Mouse (Mus musculus): ENCODE data around the gene 2300003K06Rik.
"Not testable (repeated sequence)": the region's sequence is repeated elsewhere in the genome, so short reads cannot be mapped to it uniquely, and the experiment has no call there.

The 2300003K06Rik gene
- long read RNA-seq, experiment 1, result 0 reads
- long read RNA-seq, experiment 2, result 0 reads

DNA sequence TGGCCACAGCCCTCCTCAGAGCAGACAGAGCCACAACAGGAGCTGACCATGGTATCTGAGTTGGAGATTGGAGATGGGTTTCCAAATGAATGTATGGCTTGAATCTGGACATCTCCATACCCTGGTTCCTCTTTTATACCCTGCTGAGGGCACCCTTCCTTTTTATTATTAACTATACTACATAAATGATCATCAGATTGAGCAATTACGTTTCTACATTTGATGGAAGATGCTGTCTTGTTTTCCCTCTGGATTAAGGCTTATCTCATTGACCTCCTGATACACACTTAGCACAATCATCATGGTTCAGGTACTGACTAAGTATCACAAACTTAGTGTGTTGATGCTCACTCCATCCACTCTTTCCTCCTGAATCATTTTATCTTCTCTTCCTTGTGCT, at the start of gene 2300003K06Rik:
Gene 2300003K06Rik, minus strand, starts transcription at position 101 of the 400 bp plus-strand sequence.
- intact Hi-C loops (cut with DNase I), result no loop called here

DNA sequence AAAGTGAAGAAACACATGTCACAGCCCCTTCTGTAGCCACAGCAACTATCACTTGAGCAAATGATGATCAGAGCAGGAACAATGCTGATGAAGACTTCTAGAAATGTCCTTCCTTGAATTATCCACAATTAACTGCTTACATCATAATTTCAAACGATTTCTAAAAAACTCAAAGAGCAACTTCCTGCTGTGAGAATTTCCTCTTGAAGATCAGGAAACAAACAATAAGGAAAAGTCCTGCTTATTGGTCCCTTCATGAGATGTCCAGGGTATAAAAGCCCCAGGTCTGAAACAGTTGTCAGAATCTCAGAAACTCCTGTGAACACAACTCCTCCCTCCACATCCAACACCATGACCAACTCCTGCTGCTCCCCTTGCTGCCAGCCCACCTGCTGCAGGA, 41.0 kb upstream of the 2300003K06Rik start, which contains the start of gene Gm11567:
Gene Gm11567, plus strand, starts transcription at position 301 of the 400 bp plus-strand sequence.
- intact Hi-C loops (cut with DNase I), result not testable (repeated sequence)

DNA sequence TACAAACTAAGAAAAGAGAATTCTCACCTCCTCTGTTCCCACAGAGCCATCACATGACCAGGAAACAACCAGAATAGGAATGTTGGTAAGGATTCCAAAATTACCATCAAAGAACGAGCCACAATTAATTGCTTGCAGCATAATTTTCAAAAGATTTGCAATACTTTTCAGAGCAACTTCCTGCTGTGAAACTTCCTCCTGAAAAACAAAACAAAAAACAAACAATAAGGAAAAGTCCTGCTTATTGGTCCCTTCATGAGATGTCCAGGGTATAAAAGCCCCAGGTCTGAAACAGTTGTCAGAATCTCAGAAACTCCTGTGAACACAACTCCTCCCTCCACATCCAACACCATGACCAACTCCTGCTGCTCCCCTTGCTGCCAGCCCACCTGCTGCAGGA, 35.2 kb upstream of the 2300003K06Rik start, which contains the start of gene Krtap9-1:
Gene Krtap9-1, plus strand, starts transcription at position 301 of the 400 bp plus-strand sequence.
- intact Hi-C loops (cut with DNase I), result not testable (repeated sequence)

DNA sequence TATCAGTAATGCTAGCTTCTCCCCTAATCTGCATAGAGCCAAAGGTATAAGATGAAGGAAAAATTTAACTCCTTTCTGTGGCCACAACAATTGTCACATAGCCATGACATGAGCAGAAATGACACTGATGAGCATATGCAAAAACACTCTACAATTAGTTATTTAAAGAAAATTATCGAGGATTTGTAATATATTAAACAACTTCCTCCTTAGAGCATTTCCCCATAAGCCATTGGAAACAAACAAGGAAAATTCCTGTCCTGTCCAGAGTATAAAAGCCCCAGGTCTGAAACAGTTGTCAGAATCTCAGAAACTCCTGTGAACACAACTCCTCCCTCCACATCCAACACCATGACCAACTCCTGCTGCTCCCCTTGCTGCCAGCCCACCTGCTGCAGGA, 26.3 kb upstream of the 2300003K06Rik start, which contains the start of gene Gm11559:
Gene Gm11559, plus strand, starts transcription at position 301 of the 400 bp plus-strand sequence.
- intact Hi-C loops (cut with DNase I), result not testable (repeated sequence)

DNA sequence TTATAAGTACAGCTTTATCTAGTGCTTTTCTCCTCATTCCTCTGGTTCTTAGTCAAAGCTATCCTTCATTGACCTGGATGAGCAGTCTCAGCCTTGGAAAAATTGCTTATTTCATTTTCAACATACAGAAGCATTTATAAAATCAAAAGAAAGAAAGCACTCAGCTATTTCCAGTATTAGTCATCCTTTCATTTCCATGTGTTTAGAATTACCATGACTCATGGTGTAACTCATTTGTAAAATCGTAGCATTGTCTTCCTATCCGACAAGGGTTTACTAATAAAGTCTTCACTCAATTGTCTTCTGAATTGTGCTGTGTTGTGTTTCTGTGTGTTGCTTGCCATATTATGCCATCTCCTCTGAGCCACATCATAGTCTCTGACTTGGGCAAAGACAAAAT, 20.9 kb upstream of the 2300003K06Rik start:
- intact Hi-C loops (cut with DNase I), result no loop called here

DNA sequence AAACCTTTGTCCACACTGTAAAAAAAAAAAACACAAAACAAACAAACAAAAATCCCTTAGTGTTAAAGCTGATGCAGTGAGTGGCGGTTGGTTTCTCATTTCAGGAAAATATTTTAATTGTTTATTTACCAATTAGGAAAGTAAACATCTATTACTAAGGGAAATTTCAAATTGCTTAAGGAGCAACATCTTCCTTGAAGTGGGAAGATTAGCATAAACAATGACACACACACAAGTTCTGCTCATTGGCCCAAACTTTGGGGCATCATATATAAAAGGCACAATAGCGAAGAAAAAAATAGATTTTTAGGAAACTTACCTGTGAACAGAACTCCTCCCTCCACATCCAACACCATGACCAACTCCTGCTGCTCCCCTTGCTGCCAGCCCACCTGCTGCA, 19.8 kb upstream of the 2300003K06Rik start, which contains the start of gene Gm11568:
Gene Gm11568, plus strand, starts transcription at position 301 of the 400 bp plus-strand sequence.
- intact Hi-C loops (cut with DNase I), result no loop called here

DNA sequence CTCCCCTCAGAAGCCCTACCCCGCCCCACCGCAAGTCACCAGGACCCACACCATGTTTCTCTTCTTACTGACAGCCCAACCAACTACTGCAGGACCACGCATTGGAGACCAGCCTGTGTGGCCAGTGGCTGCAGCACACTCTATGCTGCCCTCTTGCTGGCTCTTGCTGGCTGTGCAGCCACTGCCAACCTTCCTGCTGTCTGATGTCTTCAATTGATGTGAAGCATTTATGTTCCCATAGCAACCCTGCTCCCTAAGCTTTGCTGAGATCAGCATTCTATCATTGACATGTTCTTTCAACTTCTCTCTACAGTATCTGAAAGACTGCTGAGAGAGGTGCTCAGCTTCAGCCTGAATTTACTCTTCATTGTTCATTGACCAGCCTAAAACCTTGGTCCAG, 16.3 kb upstream of the 2300003K06Rik start:
- intact Hi-C loops (cut with DNase I), result no loop called here

DNA sequence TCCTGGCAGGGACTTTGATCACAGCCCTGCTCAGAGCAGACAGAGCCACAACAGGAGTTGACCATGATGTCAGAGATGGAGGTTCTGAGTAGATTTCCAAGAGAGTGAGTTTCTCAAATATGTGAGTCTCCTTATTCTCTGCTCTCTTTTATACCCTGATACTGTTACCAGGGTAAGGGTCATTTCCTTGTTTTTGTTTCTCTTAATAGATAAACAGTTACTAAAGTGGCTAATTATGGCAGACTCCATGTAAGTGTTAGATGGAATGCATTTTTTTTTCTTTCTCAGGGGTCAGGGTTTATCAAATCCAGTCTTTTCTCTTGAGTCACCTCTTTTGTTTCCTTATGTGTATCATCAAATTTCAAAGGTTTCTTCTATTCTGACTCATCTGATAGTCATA, 13.6 kb upstream of the 2300003K06Rik start, which contains the start of gene Krtap4-16:
Gene Krtap4-16, minus strand, starts transcription at position 101 of the 400 bp plus-strand sequence.
- intact Hi-C loops (cut with DNase I), result no loop called here

DNA sequence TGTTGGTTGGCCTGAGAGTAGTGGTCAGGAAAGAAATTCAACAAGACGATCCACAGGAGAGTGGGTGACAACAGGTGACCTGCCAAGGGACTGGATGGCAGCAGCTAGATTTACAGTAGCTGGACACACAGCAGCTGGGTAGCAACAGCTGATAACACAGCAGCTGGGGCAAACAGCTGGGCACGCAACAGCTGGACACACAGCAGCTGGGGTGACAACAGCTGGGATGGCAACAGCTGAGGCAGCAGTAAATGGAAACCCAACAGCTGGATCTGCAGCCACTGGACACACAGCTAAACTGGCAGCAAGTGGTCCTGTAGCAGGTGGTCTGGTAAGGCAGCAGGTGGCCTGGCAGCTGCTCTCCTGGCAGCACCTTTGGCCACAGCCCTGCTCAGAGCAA, 8.9 kb upstream of the 2300003K06Rik start:
- intact Hi-C loops (cut with DNase I), result no loop called here

DNA sequence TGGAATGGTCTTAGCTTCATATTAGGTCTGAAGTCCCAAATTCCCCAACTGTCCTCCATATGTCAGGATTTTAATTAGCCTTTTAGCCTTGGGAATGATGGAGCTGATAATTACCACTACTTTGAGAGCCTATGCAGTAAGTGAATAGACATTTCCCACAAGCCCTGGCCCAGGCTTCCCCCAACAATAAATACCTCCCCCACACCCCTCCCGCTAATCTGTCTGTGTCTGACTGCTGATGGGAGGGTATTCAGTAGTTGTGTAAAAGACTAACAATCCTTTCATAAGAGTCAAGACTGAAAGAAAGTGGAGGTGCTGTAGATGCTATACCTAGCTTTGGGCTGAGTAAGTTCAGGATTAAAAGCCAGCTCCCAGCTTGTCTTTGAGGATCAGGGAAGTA, 4.3 kb upstream of the 2300003K06Rik start:
- intact Hi-C loops (cut with DNase I), result no loop called here

DNA sequence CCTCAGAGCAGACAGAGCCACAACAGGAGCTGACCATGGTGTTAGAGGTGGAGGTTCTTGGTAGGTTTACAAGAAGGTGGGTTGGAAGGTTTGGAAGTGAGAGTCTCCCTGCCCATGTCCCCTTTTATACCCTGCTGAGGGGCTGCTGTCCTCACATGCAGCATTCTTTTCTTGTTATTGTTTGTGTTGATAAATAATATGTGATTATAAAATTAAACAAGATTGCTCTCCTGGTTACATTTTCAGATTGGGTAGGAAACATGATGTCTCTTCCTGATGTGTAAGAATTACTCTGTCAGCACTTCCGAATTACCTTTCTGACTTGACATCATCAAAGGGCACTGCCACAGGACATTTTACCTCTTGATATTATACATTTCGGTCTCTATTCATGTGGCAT, 22.3 kb downstream of the 2300003K06Rik start, which contains the start of gene Gm11564:
Gene Gm11564, minus strand, starts transcription at position 101 of the 400 bp plus-strand sequence.
- intact Hi-C loops (cut with DNase I), result not testable (repeated sequence)

DNA sequence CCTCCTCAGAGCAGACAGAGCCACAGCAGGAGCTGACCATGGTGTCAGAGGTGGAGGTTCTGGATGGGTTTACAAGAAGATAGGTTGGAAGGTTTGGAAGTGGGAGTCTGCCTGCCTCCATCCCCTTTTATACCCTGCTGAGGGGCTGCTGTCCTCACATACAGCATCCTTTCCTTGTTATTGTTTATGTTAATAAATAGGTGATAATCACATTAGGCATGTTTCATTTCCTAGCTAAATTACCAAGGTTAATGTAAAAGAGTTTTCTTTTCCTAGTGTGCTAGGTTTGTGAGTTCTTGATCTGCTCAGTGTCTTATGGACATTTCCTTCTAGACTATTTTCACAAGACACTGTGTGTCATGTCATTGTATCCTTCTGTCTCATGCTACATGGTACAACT, 28.1 kb downstream of the 2300003K06Rik start, which contains the start of gene Krtap4-13:
Gene Krtap4-13, minus strand, starts transcription at position 101 of the 400 bp plus-strand sequence.
- intact Hi-C loops (cut with DNase I), result not testable (repeated sequence)

DNA sequence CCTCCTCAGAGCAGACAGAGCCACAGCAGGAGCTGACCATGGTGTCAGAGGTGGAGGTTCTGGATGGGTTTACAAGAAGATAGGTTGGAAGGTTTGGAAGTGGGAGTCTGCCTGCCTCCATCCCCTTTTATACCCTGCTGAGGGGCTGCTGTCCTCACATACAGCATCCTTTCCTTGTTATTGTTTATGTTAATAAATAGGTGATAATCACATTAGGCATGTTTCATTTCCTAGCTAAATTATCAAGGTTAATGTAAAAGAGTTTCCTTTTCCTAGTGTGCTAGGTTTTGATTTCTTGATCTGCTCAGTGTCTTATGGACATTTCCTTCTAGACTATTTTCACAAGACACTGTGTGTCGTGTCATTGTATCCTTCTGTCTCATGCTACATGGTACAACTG, 33.5 kb downstream of the 2300003K06Rik start, which contains the start of gene Gm11554:
Gene Gm11554, minus strand, starts transcription at position 101 of the 400 bp plus-strand sequence.
- intact Hi-C loops (cut with DNase I), result not testable (repeated sequence)

DNA sequence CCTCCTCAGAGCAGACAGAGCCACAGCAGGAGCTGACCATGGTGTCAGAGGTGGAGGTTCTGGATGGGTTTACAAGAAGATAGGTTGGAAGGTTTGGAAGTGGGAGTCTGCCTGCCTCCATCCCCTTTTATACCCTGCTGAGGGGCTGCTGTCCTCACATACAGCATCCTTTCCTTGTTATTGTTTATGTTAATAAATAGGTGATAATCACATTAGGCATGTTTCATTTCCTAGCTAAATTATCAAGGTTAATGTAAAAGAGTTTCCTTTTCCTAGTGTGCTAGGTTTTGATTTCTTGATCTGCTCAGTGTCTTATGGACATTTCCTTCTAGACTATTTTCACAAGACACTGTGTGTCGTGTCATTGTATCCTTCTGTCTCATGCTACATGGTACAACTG, 39.0 kb downstream of the 2300003K06Rik start, which contains the start of gene Gm11569:
Gene Gm11569, minus strand, starts transcription at position 101 of the 400 bp plus-strand sequence.
- intact Hi-C loops (cut with DNase I), result not testable (repeated sequence)

DNA sequence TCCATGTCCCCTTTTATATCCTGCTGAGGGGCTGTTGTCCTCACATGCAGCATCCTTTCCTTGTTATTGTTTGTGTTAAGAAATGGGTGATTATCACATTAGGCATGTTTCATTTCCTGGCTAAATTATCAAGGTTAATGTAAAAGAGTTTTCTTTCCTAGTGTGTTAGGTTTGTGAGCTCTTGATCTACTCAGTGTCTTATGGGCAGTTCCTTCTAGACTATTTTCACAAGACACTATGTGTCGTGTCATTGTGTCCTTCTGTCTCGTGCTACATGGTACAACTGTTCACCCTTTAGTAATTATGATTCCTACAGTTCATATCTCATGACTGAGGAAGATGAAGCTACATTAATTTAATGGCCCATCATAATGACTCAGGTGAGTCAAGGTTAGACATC, 44.5 kb downstream of the 2300003K06Rik start, which contains the start of gene Gm11596:
Gene Gm11596, minus strand, starts transcription at position 101 of the 400 bp plus-strand sequence.
- intact Hi-C loops (cut with DNase I), result no loop called here

Data from adrenal gland (tissue).